Mouse (Mus musculus) MEL (cell line): ENCODE results near the gene Gm47995. TPM values are rescaled to one million over a fixed set of nuclear protein-coding genes. Genes with fewer than 3 reads are reported as not detected.

Experiments
- DNase-seq: peaks from one replicate; pipeline ENCODE4 v3.0.0; 2011; ENCODE audit warnings: low read depth, low spot score
- H3K27ac ChIP-seq: 2 replicates; pipeline ENCODE4 v1.5.1; 2012; ENCODE audit warnings: low read depth, mild to moderate bottlenecking, control low read depth, low read length, moderate library complexity; ENCODE audit not compliant: control insufficient read depth
- H3K27me3 ChIP-seq, 2 experiments: fragments of 150-350 bp in 1 of 2; sonication (generic) in 1 of 2; 2 replicates each; pipeline ENCODE4 v1.6.1; 2012; ENCODE audit warnings: low read length in 2 of 2, mild to moderate bottlenecking in 2 of 2, improper control_type of control experiment in 1 of 2, moderate library complexity in 1 of 2; ENCODE audit not compliant: insufficient read depth in 2 of 2, control insufficient read depth in 1 of 2
- H3K36me3 ChIP-seq, 2 experiments: 2 replicates each; pipeline ENCODE4 v1.6.1; 2012 to 2014; ENCODE audit warnings: low read length in 2 of 2, improper control_type of control experiment in 1 of 2, inconsistent platforms in 1 of 2, mild to moderate bottlenecking in 1 of 2; ENCODE audit not compliant: insufficient read depth in 2 of 2, control insufficient read depth in 1 of 2
- H3K4me1 ChIP-seq, 2 experiments: fragments of 150-350 bp in 1 of 2; sonication (generic) in 1 of 2; 2 replicates each; pipeline ENCODE4 v1.6.1; 2012; ENCODE audit warnings: low read length in 2 of 2, improper control_type of control experiment in 1 of 2, mild to moderate bottlenecking in 1 of 2; ENCODE audit not compliant: insufficient read depth in 2 of 2, control insufficient read depth in 1 of 2
- H3K4me3 ChIP-seq, 2 experiments: fragments of 150-350 bp in 1 of 2; sonication (generic) in 1 of 2; 2 replicates each; pipeline ENCODE4 v1.5.1; 2012; ENCODE audit warnings: low read depth in 2 of 2, low read length in 2 of 2, mild to moderate bottlenecking in 2 of 2, moderate library complexity in 2 of 2, control low read depth in 1 of 2, improper control_type of control experiment in 1 of 2; ENCODE audit not compliant: control insufficient read depth in 1 of 2, insufficient read depth in 1 of 2
- H3K79me2 ChIP-seq: 2 replicates; pipeline ENCODE4 v1.6.1; 2012; ENCODE audit warnings: mild to moderate bottlenecking, low read length, moderate library complexity; ENCODE audit not compliant: control insufficient read depth, poor library complexity, insufficient read depth
- H3K9ac ChIP-seq: 2 replicates; pipeline ENCODE4 v1.6.1; 2012; ENCODE audit warnings: low read depth, mild to moderate bottlenecking, control low read depth, low read length, moderate library complexity; ENCODE audit not compliant: control insufficient read depth, poor library complexity, severe bottlenecking
- H3K9me3 ChIP-seq: fragments of 150-350 bp; sonication (generic); replicated peaks from 2 replicates; pipeline ENCODE4 v1.6.1; 2012; ENCODE audit warnings: mild to moderate bottlenecking, low read length, improper control_type of control experiment, moderate library complexity; ENCODE audit not compliant: insufficient read depth
- CTCF ChIP-seq, 3 experiments: IDR thresholded peaks in 2 of 3; conservative IDR thresholded peaks in 1 of 3; 2 replicates each; pipeline ENCODE4 v1.5.1; 2011 to 2012; ENCODE audit warnings: low read length in 3 of 3, low read depth in 2 of 3, mild to moderate bottlenecking in 2 of 3, improper control_type of control experiment in 1 of 3, inconsistent platforms in 1 of 3, mixed read lengths in 1 of 3, moderate library complexity in 1 of 3; ENCODE audit not compliant: control insufficient read depth in 1 of 3, insufficient read depth in 1 of 3, poor library complexity in 1 of 3, severe bottlenecking in 1 of 3
- ELF1 ChIP-seq: IDR thresholded peaks from 2 replicates; pipeline ENCODE4 v1.6.1; 2014; ENCODE audit warnings: low read depth, mild to moderate bottlenecking, inconsistent platforms, low read length, improper control_type of control experiment, moderate library complexity
- EP300 ChIP-seq, 2 experiments: IDR thresholded peaks; 2 replicates each; pipeline ENCODE4 v1.6.1; 2011; ENCODE audit warnings: improper control_type of control experiment in 2 of 2, low read length in 2 of 2, low read depth in 1 of 2, mild to moderate bottlenecking in 1 of 2
- ETS1 ChIP-seq: IDR thresholded peaks from 2 replicates; pipeline ENCODE4 v1.6.1; 2012; ENCODE audit warnings: low read depth, mild to moderate bottlenecking, inconsistent platforms, low read length, improper control_type of control experiment, moderate library complexity
- GATA1 ChIP-seq: IDR thresholded peaks from 2 replicates; pipeline ENCODE4 v1.6.1; 2011; ENCODE audit warnings: low read depth, low read length, improper control_type of control experiment
- JUND ChIP-seq: IDR thresholded peaks from 2 replicates; pipeline ENCODE4 v1.6.1; 2011; ENCODE audit warnings: low read depth, mild to moderate bottlenecking, improper control_type of control experiment, low read length
- MEF2A ChIP-seq: IDR thresholded peaks from 2 replicates; pipeline ENCODE4 v1.6.1; 2014; ENCODE audit warnings: low read depth, mild to moderate bottlenecking, inconsistent platforms, low read length, improper control_type of control experiment; ENCODE audit not compliant: poor library complexity, insufficient replicate concordance, severe bottlenecking; ENCODE audit errors: extremely low read depth
- NELFE ChIP-seq: IDR thresholded peaks from 2 replicates; pipeline ENCODE4 v1.6.1; 2011; ENCODE audit warnings: low read depth, low read length, improper control_type of control experiment
- NRF1 ChIP-seq: IDR thresholded peaks from 2 replicates; pipeline ENCODE4 v1.6.1; 2014; ENCODE audit warnings: low read depth, mild to moderate bottlenecking, inconsistent platforms, low read length, improper control_type of control experiment, moderate library complexity; ENCODE audit not compliant: poor library complexity, insufficient read depth, severe bottlenecking
- POLR2AphosphoS2 ChIP-seq: IDR thresholded peaks from 2 replicates; pipeline ENCODE4 v1.6.1; 2011; ENCODE audit warnings: low read length, improper control_type of control experiment
- POLR2AphosphoS5 ChIP-seq: IDR thresholded peaks from 2 replicates; pipeline ENCODE4 v1.6.1; 2012; ENCODE audit warnings: low read depth, borderline replicate concordance, mild to moderate bottlenecking, inconsistent platforms, low read length, moderate library complexity, mixed read lengths
- SIN3A ChIP-seq: IDR thresholded peaks from 2 replicates; pipeline ENCODE4 v1.6.1; 2012; ENCODE audit warnings: low read length, improper control_type of control experiment, inconsistent platforms
- TAL1 ChIP-seq: IDR thresholded peaks from 2 replicates; pipeline ENCODE4 v1.6.1; 2012; ENCODE audit warnings: mild to moderate bottlenecking, inconsistent platforms, low read length, moderate library complexity, mixed read lengths
- TCF12 ChIP-seq: IDR thresholded peaks from 2 replicates; pipeline ENCODE4 v1.6.1; 2014; ENCODE audit warnings: low read depth, mild to moderate bottlenecking, inconsistent platforms, low read length, improper control_type of control experiment, moderate library complexity
- ZKSCAN1 ChIP-seq: IDR thresholded peaks from 2 replicates; pipeline ENCODE4 v1.6.1; 2012; ENCODE audit warnings: low read depth, mild to moderate bottlenecking, inconsistent platforms, low read length, improper control_type of control experiment, moderate library complexity
- polyA plus RNA-seq, 2 experiments: library from polyadenylated mRNA; stranded (reverse) in 1 of 2; unstranded in 1 of 2; fragments of >175 nt in 1 of 2; fragments of >200 nt in 1 of 2; gene quantifications; 2 replicates each; pipeline versions ENCODE4 v1.2.1 to v1.2.4; 2012; ENCODE audit warnings: low replicate concordance in 2 of 2, low read depth in 1 of 2; ENCODE audit not compliant: insufficient read length in 2 of 2, insufficient read depth in 1 of 2, missing spikeins in 1 of 2
- total RNA-seq: library from RNA; depleted of rRNA; stranded (reverse); fragments of 300-350 nt; gene quantifications from 2 replicates; pipeline ENCODE4 v1.2.3, GENCODE M21; 2012

Gm47995 gene
- total and polyA plus RNA-seq, 3 experiments, result 0.18 TPM; not detected in 2

- TF ChIP-seq ETS1 (0 out of 2 replicates have a peak, but pooled peaks have one; percentile 19), GATA1 (0 out of 2 replicates have a peak, but pooled peaks have one; percentile 8), POLR2AphosphoS5 (no peak), ZKSCAN1 (no peak), POLR2AphosphoS2 (no peak), TCF12 (no peak), CTCF (IDR thresholded peaks at IDR 0.05 in 2 of 3, conservative IDR thresholded peaks at IDR 0.05 in 1 of 3; ENCODE audit: control insufficient read depth in 1 of 3, insufficient read depth in 1 of 3, low read depth in 2 of 3, low read length in 3 of 3, poor library complexity in 1 of 3, severe bottlenecking in 1 of 3) (no peak), NRF1 (no peak), JUND (no peak)
- H3K36me3 ChIP-seq, result peaks cover 0 to 9% of the 10 kb centered on the region in 2 experiments; a peak in 2 of 4 replicates
- no peak overlapping the region for H3K9ac ChIP-seq
- H3K79me2 ChIP-seq, result no peaks in the 10 kb centered on the region
- peaks cover 6 to 15% of the 10 kb centered on the region in 2 experiments for H3K4me1 ChIP-seq
- H3K27me3 ChIP-seq, result no peaks in the 10 kb centered on the region
- H3K4me3 ChIP-seq, result no peak overlapping the region
- no peak overlapping the region for H3K27ac ChIP-seq
- no peaks in the 10 kb centered on the region for H3K9me3 ChIP-seq
- peak; percentile 22 for DNase-seq
These were observed 42.1 kb upstream of the Gm47995 start for GRCm38 (mm10) chr1:151156129-151156528.

DNA sequence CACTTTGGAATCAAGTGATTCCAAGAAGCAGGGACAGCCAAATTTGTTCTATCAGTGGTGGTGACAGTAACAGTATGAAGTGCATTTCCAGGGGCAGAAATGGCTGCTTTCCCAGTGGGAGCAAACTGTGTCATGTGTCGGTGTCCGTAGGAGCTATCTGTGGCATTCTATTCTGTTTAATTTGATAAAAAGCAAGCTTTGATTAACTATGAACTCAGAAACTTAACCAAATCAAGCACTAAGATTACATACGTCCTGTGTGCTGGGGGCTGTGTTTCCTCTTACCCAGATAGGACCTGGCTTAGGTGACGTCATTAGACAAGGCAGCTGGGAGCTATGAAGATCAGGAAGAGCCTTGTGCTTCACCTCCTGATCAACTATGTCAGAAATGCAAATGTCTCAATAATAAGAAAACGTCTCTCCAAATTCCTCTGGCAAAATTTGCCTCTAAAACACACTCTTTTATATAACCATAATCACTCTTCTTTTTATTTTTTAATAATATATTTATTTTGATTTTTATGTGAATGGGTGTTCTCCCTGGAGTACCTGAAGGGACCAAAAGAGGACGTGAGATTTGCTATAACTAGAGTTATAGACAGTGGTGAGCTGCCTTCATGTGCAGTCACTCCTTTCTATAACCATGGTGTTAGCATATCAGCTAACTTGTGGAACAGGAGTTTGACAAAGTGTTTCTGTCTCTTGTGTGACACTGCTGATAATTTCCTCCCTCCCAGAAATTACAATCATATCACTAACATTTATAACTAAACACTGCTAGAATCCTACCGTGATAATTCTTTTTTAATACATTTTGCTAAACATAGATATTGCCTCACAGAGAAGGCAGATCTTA is 41.2 kb upstream of the Gm47995 start:
- Histone ChIP-seq H3K79me2 (no peaks in the 10 kb centered on the region), H3K4me3 (no peak overlapping the region), H3K9me3 (no peaks in the 10 kb centered on the region), H3K27ac (no peak overlapping the region), H3K4me1 (peaks cover 6 to 15% of the 10 kb centered on the region in 2 experiments), H3K9ac (no peak overlapping the region), H3K27me3 (no peaks in the 10 kb centered on the region), H3K36me3 (peaks cover 0 to 9% of the 10 kb centered on the region in 2 experiments; a peak in 2 of 4 replicates)
- peak; percentile 47 for DNase-seq
- TF ChIP-seq SIN3A, result no peak
- no peak for TF ChIP-seq NELFE
- peak; percentile 15; the same call in 1 of the 2 replicates for TF ChIP-seq TCF12
- TF ChIP-seq ZKSCAN1, result no peak
- TF ChIP-seq EP300 (IDR thresholded peaks at IDR 0.05; ENCODE audit: low read depth in 1 of 2, low read length in 2 of 2), result peak; percentile 28 to 35; a peak in 2 of 4 replicates
- no peak for TF ChIP-seq MEF2A
- no peak for TF ChIP-seq TAL1
- TF ChIP-seq ELF1, result no peak
